Mouse (Mus musculus) small intestine, adult 2 months (tissue): Measurements from ENCODE around the gene Bscl2. TPM values are rescaled to one million over a fixed set of nuclear protein-coding genes. Genes with fewer than 3 reads are reported as not detected.

Experiments
- H3K27ac ChIP-seq: fragments of 200-500 bp; 2 replicates; pipeline ENCODE4 v1.5.1; 2012; ENCODE audit warnings: low read depth, low read length, control low read depth, inconsistent platforms; ENCODE audit not compliant: insufficient read depth
- H3K27me3 ChIP-seq: fragments of 200-500 bp; 2 replicates; pipeline ENCODE4 v1.6.1; 2012; ENCODE audit warnings: mild to moderate bottlenecking, moderate library complexity, low read length, inconsistent platforms; ENCODE audit not compliant: control insufficient read depth, insufficient read depth
- H3K36me3 ChIP-seq: fragments of 200-500 bp; 2 replicates; pipeline ENCODE4 v1.6.1; 2012; ENCODE audit warnings: mild to moderate bottlenecking, low read length, control low read depth, inconsistent platforms; ENCODE audit not compliant: control insufficient read depth, insufficient read depth
- H3K4me1 ChIP-seq: fragments of 200-500 bp; 2 replicates; pipeline ENCODE4 v1.6.1; 2012; ENCODE audit warnings: low read length, inconsistent platforms, mixed read lengths; ENCODE audit not compliant: control insufficient read depth, insufficient read depth, insufficient read length
- H3K4me3 ChIP-seq: fragments of 200-500 bp; 2 replicates; pipeline ENCODE4 v1.5.1; 2012; ENCODE audit warnings: low read depth, mild to moderate bottlenecking, control low read depth, inconsistent platforms, low read length, moderate library complexity
- CTCF ChIP-seq: fragments of 200-500 bp; IDR thresholded peaks from 2 replicates; pipeline ENCODE4 v1.5.1; 2012; ENCODE audit warnings: low read depth, mild to moderate bottlenecking, control low read depth, inconsistent platforms, low read length, moderate library complexity, mixed read lengths; ENCODE audit not compliant: insufficient replicate concordance, insufficient read length; ENCODE audit errors: extremely low read depth
- POLR2A ChIP-seq: fragments of 200-500 bp; IDR thresholded peaks from 2 replicates; pipeline ENCODE4 v1.6.1; 2012; ENCODE audit warnings: low read depth, mild to moderate bottlenecking, control low read depth, inconsistent platforms, low read length, moderate library complexity
- WGBS: fragments of 180-500 bp; shearing (Covaris S2); methylation state at CpG from one replicate; pipeline ENCODE4 v1.1.7; 2018; 5-methylcytosine and 5-hydroxymethylcytosine counted together
- polyA plus RNA-seq: library from polyadenylated mRNA; depleted of rRNA; stranded (reverse); fragments of >200 nt; gene quantifications from 2 replicates; pipeline ENCODE4 v1.2.3, GENCODE M21; 2012; rRNA removed

Bscl2 gene
- polyA plus RNA-seq, 1 experiment = 82.6 TPM

DNA sequence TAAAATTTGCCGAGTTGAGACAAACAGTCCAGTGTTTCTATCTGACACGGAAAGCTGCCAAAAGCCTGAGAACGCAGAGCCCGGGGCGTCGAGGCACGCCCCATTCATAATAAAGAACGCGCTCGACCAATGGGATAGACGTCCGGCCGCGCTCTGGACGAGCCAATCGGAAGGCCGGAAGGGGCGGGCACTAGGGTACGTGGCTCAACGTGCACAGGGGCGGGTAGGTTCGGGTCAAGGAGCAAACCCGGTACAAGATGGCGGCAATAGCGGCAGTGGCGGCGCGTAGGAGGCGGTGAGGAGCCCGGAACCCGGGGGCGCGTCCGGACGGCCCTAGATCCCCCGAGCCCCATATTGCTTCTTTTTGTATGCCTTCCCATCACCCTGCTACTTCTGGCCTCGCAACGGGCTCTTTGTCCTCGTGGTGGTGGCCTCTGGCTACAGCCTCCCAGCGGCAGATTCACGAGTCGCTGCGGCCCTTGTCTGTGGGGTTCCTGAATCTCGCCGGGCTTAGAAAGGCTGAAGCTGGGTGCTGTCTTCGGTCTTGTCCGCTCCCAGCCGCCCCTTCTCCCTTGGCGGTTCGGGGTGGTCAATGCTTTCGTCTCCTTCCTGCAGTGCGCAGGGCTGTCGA lies 60.7 kb downstream of the Bscl2 start, which contains the start of gene Ganab:
Gene Ganab (plus strand): TSS at position 207 of the 631 bp plus-strand sequence.
- WGBS = 1% methylated on average over 53 of the region's 53 CpGs
- Histone ChIP-seq H3K4me1 (peaks cover 8% of the 10 kb centered on the region), H3K36me3 (peaks cover 17% of the 10 kb centered on the region), H3K4me3 (peak within 1 kb of the TSS; percentile 71), H3K27me3 (no peaks in the 10 kb centered on the region), H3K27ac (peak within 1 kb of the TSS; percentile 84)
- peak; percentile 70; the same call in 1 of the 2 replicates for TF ChIP-seq POLR2A
- TF ChIP-seq CTCF = no peak; the same call in 1 of the 2 replicates

Other genes starting within 250 kb of the Bscl2 start
- gene Slc22a8, start 246.2 kb upstream of the Bscl2 start, polyA plus RNA-seq = not detected in 2 replicates
- not detected in 2 replicates for gene Slc22a6, start 219.4 kb upstream of the Bscl2 start, polyA plus RNA-seq
- 2.3 and 2.4 TPM in 2 replicates for gene Chrm1, start 173.7 kb upstream of the Bscl2 start, polyA plus RNA-seq
- 132 and 391 TPM in 2 replicates for gene Slc3a2, start 114.1 kb upstream of the Bscl2 start, polyA plus RNA-seq
- gene Wdr74, start 101.6 kb upstream of the Bscl2 start, polyA plus RNA-seq = 12.1 and 17.5 TPM in 2 replicates
- not detected in 2 replicates for gene 1700092M07Rik, start 96.7 kb upstream of the Bscl2 start, polyA plus RNA-seq
- gene Stx5a, start 96.1 kb upstream of the Bscl2 start, polyA plus RNA-seq = 31.7 and 65.9 TPM in 2 replicates
- gene Nxf1, start 80.4 kb upstream of the Bscl2 start, polyA plus RNA-seq = 13.3 and 25.4 TPM in 2 replicates
- 117 and 142 TPM in 2 replicates for gene Tmem223, start 66.5 kb upstream of the Bscl2 start, polyA plus RNA-seq
- gene Tmem179b, start 63.0 kb upstream of the Bscl2 start, polyA plus RNA-seq = 59.9 and 96.2 TPM in 2 replicates
- 4.5 and 8.1 TPM in 2 replicates for gene Taf6l, start 51.0 kb upstream of the Bscl2 start, polyA plus RNA-seq
- 7.7 and 13.5 TPM in 2 replicates for gene Polr2g, start 38.9 kb upstream of the Bscl2 start, polyA plus RNA-seq
- 0.60 and 0.86 TPM in 2 replicates for gene Zbtb3, start 34.9 kb upstream of the Bscl2 start, polyA plus RNA-seq
- 5.7 and 8.9 TPM in 2 replicates for gene Ttc9c, start 18.1 kb upstream of the Bscl2 start, polyA plus RNA-seq
- 9.2 and 20.9 TPM in 2 replicates for gene Hnrnpul2, start 17.5 kb upstream of the Bscl2 start, polyA plus RNA-seq
- 4.6 TPM in 1 of 2 replicates, not detected in the other for gene AC129217.1, start 7.7 kb upstream of the Bscl2 start, polyA plus RNA-seq
- gene Gng3, start 1.7 kb downstream of the Bscl2 start, polyA plus RNA-seq = 0.33 and 0.63 TPM in 2 replicates
- 0.11 and 0.17 TPM in 2 replicates for gene Lrrn4cl, start 13.3 kb downstream of the Bscl2 start, polyA plus RNA-seq
- gene Ubxn1, start 34.0 kb downstream of the Bscl2 start, polyA plus RNA-seq = 34.7 and 95.9 TPM in 2 replicates
- 14.0 and 19.2 TPM in 2 replicates for gene Uqcc3, start 43.5 kb downstream of the Bscl2 start, polyA plus RNA-seq
- 0.22 and 0.55 TPM in 2 replicates for gene Lbhd1, start 46.3 kb downstream of the Bscl2 start, polyA plus RNA-seq
- gene Gm49403, start 46.5 kb downstream of the Bscl2 start, polyA plus RNA-seq = not detected in 2 replicates
- 9.5 and 11.4 TPM in 2 replicates for gene 1810009A15Rik, start 51.4 kb downstream of the Bscl2 start, polyA plus RNA-seq
- gene Gm49416, start 51.5 kb downstream of the Bscl2 start, polyA plus RNA-seq = not detected in 2 replicates
- gene Ints5, start 55.5 kb downstream of the Bscl2 start, polyA plus RNA-seq = 13.2 and 19.5 TPM in 2 replicates
- gene Ganab, start 60.6 kb downstream of the Bscl2 start, polyA plus RNA-seq = 45.7 and 74.1 TPM in 2 replicates
- gene B3gat3, start 82.9 kb downstream of the Bscl2 start, polyA plus RNA-seq = 40.1 and 69.5 TPM in 2 replicates
- gene Rom1, start 91.9 kb downstream of the Bscl2 start, polyA plus RNA-seq = 7.2 and 15.1 TPM in 2 replicates
- gene Eml3, start 92.1 kb downstream of the Bscl2 start, polyA plus RNA-seq = 18.4 and 32.2 TPM in 2 replicates
- gene Mta2, start 104.4 kb downstream of the Bscl2 start, polyA plus RNA-seq = 15.0 and 21.7 TPM in 2 replicates
- 5.6 and 13.2 TPM in 2 replicates for gene Tut1, start 116.4 kb downstream of the Bscl2 start, polyA plus RNA-seq
- gene Eef1g, start 129.6 kb downstream of the Bscl2 start, polyA plus RNA-seq = 90.2 and 129 TPM in 2 replicates
- 5.1 and 14.7 TPM in 2 replicates for gene Ahnak, start 151.8 kb downstream of the Bscl2 start, polyA plus RNA-seq